Mouse (Mus musculus) brain, embryonic 14.5 days (tissue): ENCODE measurements around the gene Lingo1.

ENCODE experiments used
- CTCF ChIP-seq: fragments of 200-500 bp; IDR thresholded peaks from 2 replicates; pipeline ENCODE4 v1.5.1; 2012; ENCODE audit warnings: inconsistent platforms, mild to moderate bottlenecking, moderate library complexity, borderline replicate concordance; ENCODE audit not compliant: insufficient read depth, insufficient read length; ENCODE audit errors: extremely low read depth
- POLR2A ChIP-seq: fragments of 200-500 bp; IDR thresholded peaks from 2 replicates; pipeline ENCODE4 v1.6.1; 2012; ENCODE audit warnings: mild to moderate bottlenecking, inconsistent platforms, borderline replicate concordance; ENCODE audit not compliant: poor library complexity, insufficient read depth, insufficient read length, severe bottlenecking; ENCODE audit errors: extremely low read depth

DNA sequence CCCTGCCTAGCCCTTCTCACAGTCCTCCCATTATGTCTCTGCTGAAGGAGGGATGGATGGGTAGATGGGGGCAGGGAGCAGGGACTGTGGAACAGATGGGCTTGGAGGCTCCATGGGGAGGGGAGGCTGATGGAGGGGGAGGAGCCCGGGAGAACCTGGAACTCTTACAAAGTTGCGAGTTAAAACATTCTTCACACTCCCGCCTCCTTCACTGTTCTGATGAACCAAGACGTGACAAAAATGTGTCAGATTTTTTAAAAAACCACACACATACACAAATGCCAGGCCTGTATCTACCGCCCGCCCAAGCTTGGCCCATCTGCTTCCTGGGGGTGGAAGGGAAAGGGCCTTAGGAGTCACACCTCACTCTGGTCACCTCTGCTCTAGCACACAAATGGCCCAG is 138.3 kb downstream of the Lingo1 start:
- TF ChIP-seq CTCF = no peak
- TF ChIP-seq POLR2A = no peak
